Mouse (Mus musculus): ENCODE measurements around the gene Ifrd2. TPM values are rescaled to one million over a fixed set of nuclear protein-coding genes. Genes with fewer than 3 reads are reported as not detected.

Gene Ifrd2
- polyA plus RNA-seq, 1 experiment, result 55.4 TPM

GRCm38 (mm10) chr9:107541474-107542351 is 45.7 kb upstream of the Ifrd2 start, which contains the start of the genes Cyb561d2 and Nprl2:
TSS of gene Cyb561d2 (minus strand) at chr9:107542193.
TSS of gene Nprl2 (plus strand) at chr9:107542226.
- TF ChIP-seq CTCF (IDR thresholded peaks at IDR 0.05; ENCODE audit: extremely low read depth, insufficient read length, insufficient replicate concordance, low read depth, low read length) (no peak), POLR2A (IDR thresholded peaks at IDR 0.05; ENCODE audit: low read depth, low read length) (0 out of 2 replicates have a peak, but pooled peaks have one; percentile 10)
- WGBS, result under 1% methylated on average over 46 of the region's 46 CpGs
- peak within 1 kb of the TSS; percentile 76 for H3K4me3 ChIP-seq (ENCODE audit: low read depth, low read length)
- H3K27me3 ChIP-seq (ENCODE audit: control insufficient read depth, insufficient read depth, low read length), result no peaks in the 10 kb centered on the region
- peaks cover 31% of the 10 kb centered on the region for H3K36me3 ChIP-seq (ENCODE audit: control insufficient read depth, insufficient read depth, low read length)
- H3K4me1 ChIP-seq (ENCODE audit: control insufficient read depth, insufficient read depth, insufficient read length, low read length), result peaks cover 8% of the 10 kb centered on the region
- peak within 1 kb of the TSS; percentile 41 for H3K27ac ChIP-seq (ENCODE audit: insufficient read depth, low read depth, low read length)

- under 1% methylated on average over 11 of the region's 11 CpGs for WGBS
- no peak overlapping the region for H3K27ac ChIP-seq (ENCODE audit: insufficient read depth, low read depth, low read length)
- no peaks in the 10 kb centered on the region for H3K27me3 ChIP-seq (ENCODE audit: control insufficient read depth, insufficient read depth, low read length)
- TF ChIP-seq POLR2A (IDR thresholded peaks at IDR 0.05; ENCODE audit: low read depth, low read length) (no peak), CTCF (IDR thresholded peaks at IDR 0.05; ENCODE audit: extremely low read depth, insufficient read length, insufficient replicate concordance, low read depth, low read length) (no peak)
- H3K4me3 ChIP-seq (ENCODE audit: low read depth, low read length), result peak overlapping the region; percentile 76
- H3K4me1 ChIP-seq (ENCODE audit: control insufficient read depth, insufficient read depth, insufficient read length, low read length), result peaks cover 12% of the 10 kb centered on the region
- peaks cover 31% of the 10 kb centered on the region for H3K36me3 ChIP-seq (ENCODE audit: control insufficient read depth, insufficient read depth, low read length)
Observed at GRCm38 (mm10) chr9:107542352-107542686, 45.1 kb upstream of the Ifrd2 start.

GRCm38 (mm10) chr9:107542721-107543120 is 44.7 kb upstream of the Ifrd2 start:
- H3K27me3 ChIP-seq (ENCODE audit: control insufficient read depth, insufficient read depth, low read length), result no peaks in the 10 kb centered on the region

GRCm38 (mm10) chr9:107543299-107543698 is 44.1 kb upstream of the Ifrd2 start:
- no peak for TF ChIP-seq CTCF (IDR thresholded peaks at IDR 0.05; ENCODE audit: extremely low read depth, insufficient read length, insufficient replicate concordance, low read depth, low read length)
- Histone ChIP-seq H3K36me3 (ENCODE audit: control insufficient read depth, insufficient read depth, low read length) (peaks cover 23% of the 10 kb centered on the region), H3K27ac (ENCODE audit: insufficient read depth, low read depth, low read length) (no peak overlapping the region), H3K4me1 (ENCODE audit: control insufficient read depth, insufficient read depth, insufficient read length, low read length) (peaks cover 15% of the 10 kb centered on the region), H3K27me3 (ENCODE audit: control insufficient read depth, insufficient read depth, low read length) (no peaks in the 10 kb centered on the region), H3K4me3 (ENCODE audit: low read depth, low read length) (no peak overlapping the region)
- WGBS, result 85% methylated on average over 11 of the region's 11 CpGs

More at GRCm38 (mm10) chr9:107542721-107543120, 44.7 kb upstream of the Ifrd2 start:
- TF ChIP-seq POLR2A (IDR thresholded peaks at IDR 0.05; ENCODE audit: low read depth, low read length) (no peak), CTCF (IDR thresholded peaks at IDR 0.05; ENCODE audit: extremely low read depth, insufficient read length, insufficient replicate concordance, low read depth, low read length) (no peak)
- Histone ChIP-seq H3K4me1 (ENCODE audit: control insufficient read depth, insufficient read depth, insufficient read length, low read length) (peaks cover 15% of the 10 kb centered on the region), H3K4me3 (ENCODE audit: low read depth, low read length) (no peak overlapping the region), H3K36me3 (ENCODE audit: control insufficient read depth, insufficient read depth, low read length) (peaks cover 29% of the 10 kb centered on the region), H3K27ac (ENCODE audit: insufficient read depth, low read depth, low read length) (no peak overlapping the region)
- 45% methylated on average over 8 of the region's 8 CpGs for WGBS

- TF ChIP-seq CTCF (IDR thresholded peaks at IDR 0.05; ENCODE audit: extremely low read depth, insufficient read length, insufficient replicate concordance, low read depth, low read length) (no peak), POLR2A (IDR thresholded peaks at IDR 0.05; ENCODE audit: low read depth, low read length) (no peak)
- H3K27me3 ChIP-seq (ENCODE audit: control insufficient read depth, insufficient read depth, low read length), result no peaks in the 10 kb centered on the region
- H3K4me1 ChIP-seq (ENCODE audit: control insufficient read depth, insufficient read depth, insufficient read length, low read length), result peaks cover 15% of the 10 kb centered on the region
- WGBS, result 97% methylated on average over 17 of the region's 17 CpGs
- no peak overlapping the region for H3K27ac ChIP-seq (ENCODE audit: insufficient read depth, low read depth, low read length)
- H3K36me3 ChIP-seq (ENCODE audit: control insufficient read depth, insufficient read depth, low read length), result peaks cover 15% of the 10 kb centered on the region
- no peak overlapping the region for H3K4me3 ChIP-seq (ENCODE audit: low read depth, low read length)
Observed at GRCm38 (mm10) chr9:107544196-107544700, 43.2 kb upstream of the Ifrd2 start.

- WGBS, result 90% methylated on average over 12 of the region's 12 CpGs
- Histone ChIP-seq H3K36me3 (ENCODE audit: control insufficient read depth, insufficient read depth, low read length) (peaks cover 10% of the 10 kb centered on the region; the same call in 1 of the 2 replicates), H3K4me3 (ENCODE audit: low read depth, low read length) (no peak overlapping the region), H3K27ac (ENCODE audit: insufficient read depth, low read depth, low read length) (no peak overlapping the region), H3K4me1 (ENCODE audit: control insufficient read depth, insufficient read depth, insufficient read length, low read length) (peaks cover 15% of the 10 kb centered on the region), H3K27me3 (ENCODE audit: control insufficient read depth, insufficient read depth, low read length) (no peaks in the 10 kb centered on the region)
- TF ChIP-seq POLR2A (IDR thresholded peaks at IDR 0.05; ENCODE audit: low read depth, low read length), result no peak
- TF ChIP-seq CTCF (IDR thresholded peaks at IDR 0.05; ENCODE audit: extremely low read depth, insufficient read length, insufficient replicate concordance, low read depth, low read length), result no peak
Observed at GRCm38 (mm10) chr9:107544729-107545128, 42.7 kb upstream of the Ifrd2 start.

GRCm38 (mm10) chr9:107545199-107545598 is 42.2 kb upstream of the Ifrd2 start:
- H3K27ac ChIP-seq (ENCODE audit: insufficient read depth, low read depth, low read length), result no peak overlapping the region
- H3K27me3 ChIP-seq (ENCODE audit: control insufficient read depth, insufficient read depth, low read length), result no peaks in the 10 kb centered on the region
- H3K36me3 ChIP-seq (ENCODE audit: control insufficient read depth, insufficient read depth, low read length), result peaks cover 8% of the 10 kb centered on the region; the same call in 1 of the 2 replicates
- H3K4me3 ChIP-seq (ENCODE audit: low read depth, low read length), result no peak overlapping the region
- TF ChIP-seq CTCF (IDR thresholded peaks at IDR 0.05; ENCODE audit: extremely low read depth, insufficient read length, insufficient replicate concordance, low read depth, low read length), result no peak
- TF ChIP-seq POLR2A (IDR thresholded peaks at IDR 0.05; ENCODE audit: low read depth, low read length), result no peak
- 89% methylated on average over 10 of the region's 10 CpGs for WGBS
- peaks cover 15% of the 10 kb centered on the region for H3K4me1 ChIP-seq (ENCODE audit: control insufficient read depth, insufficient read depth, insufficient read length, low read length)

All from small intestine, adult 2 months (tissue).